Comparison of ENCODE assay signal across 23 mouse cellular contexts in genomic region chr1:169946004-169946403, GRCm38 (mm10). TPM values are rescaled to one million over a fixed set of nuclear protein-coding genes. Genes with fewer than 3 reads are reported as not detected.
A peak's percentile ranks its signal among the peaks of the same experiment; 100 is the strongest.
DNase-seq lines count a peak whose midpoint lies in the region; ATAC-seq and TF ChIP-seq lines count a peak whose summit lies in the region.
"Had no signal": no experiment of that assay in that cellular context is flagged by ENCODE, and none has a peak within 500 bp of the region (broad histone marks: within the 10 kb centered on the region; RNA-seq: fewer than 3 reads in every experiment).

No protein-coding gene starts in this region.

- TF ChIP-seq EP300 in MEL (IDR thresholded peaks at IDR 0.05; ENCODE audit: low read depth in 1 of 2, low read length in 2 of 2), result no peak

- H3K9me3 ChIP-seq in heart, embryonic 10.5 days, result no peaks in the 10 kb centered on the region
- no peaks in the 10 kb centered on the region for H3K9me3 ChIP-seq in MEL (replicated peaks; ENCODE audit: insufficient read depth, low read length)
- H3K9me3 ChIP-seq in hindbrain, embryonic 13.5 days, result no peaks in the 10 kb centered on the region
- H3K9me3 ChIP-seq: G1E had no signal

- DNase-seq in heart, adult 11 months, result peak; percentile 67
- no peak for DNase-seq in heart, adult 9 months (ENCODE audit: low spot score in 2 of 2)
- peak; percentile 62 for DNase-seq in heart, embryonic 10.5 days (ENCODE audit: low spot score)
- no peak for DNase-seq in heart, postnatal 25 days (ENCODE audit: low spot score)
- DNase-seq in MEL (ENCODE audit: low read depth, low spot score), result peak; percentile 15
- DNase-seq: adrenal gland, adult 2 months; adrenal gland, adult 8-10 months; adrenal gland, postnatal 10 days; adrenal gland, postnatal 14 days; adrenal gland, postnatal 25 days; adrenal gland, postnatal 36 days; B cell, adult 2 months; cerebellum, adult 11 months; cerebellum, adult 11-12 months; cerebellum, adult 18-20 months; cerebellum, adult 2 months had no signal

- ATAC-seq in hindbrain, embryonic 13.5 days (ENCODE audit: low FRiP score), result no peak
- ATAC-seq: activated CD4-positive, CD25-positive, alpha-beta regulatory T cell, adult 4 months; CD4-positive, CD25-positive, alpha-beta regulatory T cell, adult 4 months; Patski had no signal

- no peaks in the 10 kb centered on the region for H3K79me2 ChIP-seq in MEL (ENCODE audit: control insufficient read depth, insufficient read depth, low read length, poor library complexity)

- no peak overlapping the region for H3K4me2 ChIP-seq in hindbrain, embryonic 13.5 days

- WGBS in heart, embryonic 10.5 days, result 65% methylated on average over 3 of the region's 3 CpGs
- WGBS in hindbrain, embryonic 13.5 days, result 79% methylated on average over 3 of the region's 3 CpGs

- no peak for TF ChIP-seq RAD21 in MEL (IDR thresholded peaks at IDR 0.05; ENCODE audit: low read depth, low read length)

- no peak overlapping the region for H3K4me3 ChIP-seq in heart, embryonic 10.5 days
- no peak overlapping the region for H3K4me3 ChIP-seq in MEL (ENCODE audit: control insufficient read depth in 1 of 2, insufficient read depth in 1 of 2, low read depth in 2 of 2, low read length in 2 of 2)
- H3K4me3 ChIP-seq in hindbrain, embryonic 13.5 days, result no peak overlapping the region

- intact Hi-C loops in heart, postnatal 25 days (cut with DNase I), result no loop called here

- H3K4me1 ChIP-seq in heart, embryonic 10.5 days, result 0 out of 2 replicates have a peak, but pooled peaks cover 2% of the 10 kb centered on the region
- H3K4me1 ChIP-seq in MEL (ENCODE audit: control insufficient read depth in 1 of 2, insufficient read depth in 2 of 2, low read length in 2 of 2), result no peaks in the 10 kb centered on the region
- no peaks in the 10 kb centered on the region for H3K4me1 ChIP-seq in hindbrain, embryonic 13.5 days (replicated peaks)

- no peaks in the 10 kb centered on the region for H3K27me3 ChIP-seq in heart, embryonic 10.5 days (ENCODE audit: insufficient read depth, poor library complexity, severe bottlenecking)
- H3K27me3 ChIP-seq in MEL (ENCODE audit: control insufficient read depth in 1 of 2, insufficient read depth in 2 of 2, low read length in 2 of 2), result no peaks in the 10 kb centered on the region; a peak in 1 of 4 replicates
- H3K27me3 ChIP-seq in hindbrain, embryonic 13.5 days, result no peaks in the 10 kb centered on the region
- H3K27me3 ChIP-seq: CH12.LX, Patski had no signal

- no peak overlapping the region for H3K27ac ChIP-seq in heart, embryonic 10.5 days
- no peak overlapping the region for H3K27ac ChIP-seq in MEL (ENCODE audit: control insufficient read depth, low read depth, low read length)
- no peak overlapping the region for H3K27ac ChIP-seq in hindbrain, embryonic 13.5 days

- no peak for TF ChIP-seq CTCF in MEL (IDR thresholded peaks at IDR 0.05 in 2 of 3, conservative IDR thresholded peaks at IDR 0.05 in 1 of 3; ENCODE audit: control insufficient read depth in 1 of 3, insufficient read depth in 1 of 3, low read depth in 2 of 3, low read length in 3 of 3, poor library complexity in 1 of 3, severe bottlenecking in 1 of 3)

- TF ChIP-seq POLR2A in MEL (IDR thresholded peaks at IDR 0.05; ENCODE audit: control insufficient read depth in 1 of 2, insufficient read depth in 1 of 2, low read depth in 1 of 2, low read length in 2 of 2, poor library complexity in 1 of 2), result no peak

- no peak overlapping the region for H3K9ac ChIP-seq in MEL (ENCODE audit: control insufficient read depth, low read depth, low read length, poor library complexity, severe bottlenecking)
- H3K9ac ChIP-seq in hindbrain, embryonic 13.5 days, result no peak overlapping the region

- H3K36me3 ChIP-seq in heart, embryonic 10.5 days, result peaks cover 5% of the 10 kb centered on the region
- no peaks in the 10 kb centered on the region for H3K36me3 ChIP-seq in MEL (ENCODE audit: control insufficient read depth in 1 of 2, insufficient read depth in 2 of 2, low read length in 2 of 2)
- peaks cover 13% of the 10 kb centered on the region for H3K36me3 ChIP-seq in hindbrain, embryonic 13.5 days

TF ChIP-seq in MEL, 35 proteins besides CTCF, POLR2A, EP300 and RAD21:
- no peak for TF ChIP-seq TAL1 (IDR thresholded peaks at IDR 0.05; ENCODE audit: low read length)
- no peak for TF ChIP-seq ELF1 (IDR thresholded peaks at IDR 0.05; ENCODE audit: low read depth, low read length)
- TF ChIP-seq MAX (IDR thresholded peaks at IDR 0.05; ENCODE audit: low read length), result no peak
- no peak for TF ChIP-seq ZKSCAN1 (IDR thresholded peaks at IDR 0.05; ENCODE audit: low read depth, low read length)
- TF ChIP-seq TCF12 (IDR thresholded peaks at IDR 0.05; ENCODE audit: low read depth, low read length), result no peak
- no peak for TF ChIP-seq MYC (IDR thresholded peaks at IDR 0.05; ENCODE audit: low read depth, low read length)
- TF ChIP-seq E2F4 (IDR thresholded peaks at IDR 0.05; ENCODE audit: borderline replicate concordance, low read depth, low read length), result no peak
- no peak for TF ChIP-seq UBTF (IDR thresholded peaks at IDR 0.05; ENCODE audit: borderline replicate concordance, insufficient read depth, low read depth, low read length)
- no peak for TF ChIP-seq NELFE (IDR thresholded peaks at IDR 0.05; ENCODE audit: low read depth, low read length)
- no peak for TF ChIP-seq SIN3A (IDR thresholded peaks at IDR 0.05; ENCODE audit: low read length)

RNA-seq across cellular contexts. Expression of gene Ccdc190, which starts 17.6 kb away (rescaled TPM):
- not detected in 2 replicates for polyA plus RNA-seq in heart, embryonic 10.5 days (2016; fragmentation: Nextera tagmentation; extraction: Ambion mirVana)
- total RNA-seq in heart, postnatal 25 days (2021), result under 1 TPM; 0.13 to 0.20 TPM
- total RNA-seq in MEL (2012; rRNA removed), result not detected in 2 replicates
- polyA plus RNA-seq in MEL (2012; ENCODE audit: insufficient read depth in 1 of 2, insufficient read length in 2 of 2, low read depth in 1 of 2, low replicate concordance in 2 of 2, missing spikeins in 1 of 2), result not detected
- 1.5 and 2.3 TPM in 2 replicates for polyA plus RNA-seq in hindbrain, embryonic 13.5 days (2015; fragmentation: Nextera tagmentation; extraction: Ambion mirVana)
- total RNA-seq: adrenal gland, postnatal 10 days; adrenal gland, postnatal 14 days; CH12.LX; G1E had no signal
- polyA plus RNA-seq: activated CD4-positive, CD25-positive, alpha-beta regulatory T cell, adult 4 months; adrenal gland, adult 2 months; C2C12; CD4-positive, CD25-positive, alpha-beta regulatory T cell, adult 4 months; G1E had no signal

RNA-seq across cellular contexts. Expression of gene Hsd17b7, which starts 23.0 kb away (rescaled TPM):
- polyA plus RNA-seq in heart, embryonic 10.5 days (2016; fragmentation: Nextera tagmentation; extraction: Ambion mirVana), result 27.8 and 30.4 TPM in 2 replicates
- total RNA-seq in heart, postnatal 25 days (2021), result 10 to 100 TPM; 15.8 to 16.9 TPM
- total RNA-seq in MEL (2012; rRNA removed), result 2.5 and 4.8 TPM in 2 replicates
- polyA plus RNA-seq in MEL (2012; ENCODE audit: insufficient read depth in 1 of 2, insufficient read length in 2 of 2, low read depth in 1 of 2, low replicate concordance in 2 of 2, missing spikeins in 1 of 2), result 1 to 10 TPM in 1 of 2 experiments, not detected in 1; 5.7 TPM
- polyA plus RNA-seq in hindbrain, embryonic 13.5 days (2015; fragmentation: Nextera tagmentation; extraction: Ambion mirVana), result 20.9 and 21.0 TPM in 2 replicates

Comparison
In these comparisons a context has a peak if more than half of its experiments do, and no peak if none do; other contexts are left out.
1. DNase-seq: peak in heart, adult 11 months (single experiment), heart, embryonic 10.5 days (single experiment) and MEL (single experiment); none in heart, adult 9 months (0 of 2) and heart, postnatal 25 days (single experiment).